Mouse (Mus musculus): ENCODE data around the gene Mfsd12. TPM values are rescaled to one million over a fixed set of nuclear protein-coding genes. Genes with fewer than 3 reads are reported as not detected.

The Mfsd12 gene
- 19.8 and 23.4 TPM in 2 replicates for total RNA-seq (2014; rRNA removed)
- polyA plus RNA-seq (2015; fragmentation: Nextera tagmentation; extraction: Ambion mirVana), result 10.1 TPM in 2 replicates

GRCm38 (mm10) chr10:81356991-81357844, at the start of gene Mfsd12:
Gene Mfsd12, plus strand, starts transcription at chr10:81357491.
- ATAC-seq (peak; percentile 96), DNase-seq (peak; percentile 97)
- Histone ChIP-seq H3K4me3 (ENCODE audit: low read depth, low read length) (peak within 1 kb of the TSS; percentile 80), H3K27me3 (ENCODE audit: insufficient read depth, low read length) (no peaks in the 10 kb centered on the region), H3K9me3 (ENCODE audit: low read length) (no peaks in the 10 kb centered on the region), H3K4me2 (ENCODE audit: low read depth) (peak within 1 kb of the TSS; percentile 95), H3K4me1 (ENCODE audit: insufficient read depth) (peaks cover 8% of the 10 kb centered on the region), H3K27ac (ENCODE audit: low read depth, low read length) (no peak within 1 kb of the TSS), H3K9ac (peak within 1 kb of the TSS; percentile 70), H3K36me3 (ENCODE audit: insufficient read depth) (no peaks in the 10 kb centered on the region)
- 2% methylated on average over 75 of the region's 79 CpGs for WGBS
- no peak for TF ChIP-seq CTCF (IDR thresholded peaks at IDR 0.05; ENCODE audit: low read depth)

GRCm38 (mm10) chr10:81309571-81309970, 47.7 kb upstream of the Mfsd12 start:
- Histone ChIP-seq H3K4me3 (ENCODE audit: low read depth, low read length) (no peak overlapping the region), H3K4me2 (ENCODE audit: low read depth) (no peak overlapping the region), H3K9ac (no peak overlapping the region), H3K9me3 (ENCODE audit: low read length) (no peaks in the 10 kb centered on the region), H3K27me3 (ENCODE audit: insufficient read depth, low read length) (no peaks in the 10 kb centered on the region), H3K4me1 (ENCODE audit: insufficient read depth) (no peaks in the 10 kb centered on the region), H3K36me3 (ENCODE audit: insufficient read depth) (peaks cover 91% of the 10 kb centered on the region), H3K27ac (ENCODE audit: low read depth, low read length) (no peak overlapping the region)
- no peak for TF ChIP-seq CTCF (IDR thresholded peaks at IDR 0.05; ENCODE audit: low read depth)
- WGBS, result 90% methylated on average over 5 of the region's 5 CpGs
- no peak for DNase-seq
- no peak for ATAC-seq

GRCm38 (mm10) chr10:81313581-81313980, 43.7 kb upstream of the Mfsd12 start:
- Histone ChIP-seq H3K4me1 (ENCODE audit: insufficient read depth) (no peaks in the 10 kb centered on the region), H3K4me2 (ENCODE audit: low read depth) (no peak overlapping the region), H3K9me3 (ENCODE audit: low read length) (no peaks in the 10 kb centered on the region), H3K27ac (ENCODE audit: low read depth, low read length) (no peak overlapping the region), H3K27me3 (ENCODE audit: insufficient read depth, low read length) (no peaks in the 10 kb centered on the region), H3K9ac (no peak overlapping the region), H3K36me3 (ENCODE audit: insufficient read depth) (peaks cover 100% of the 10 kb centered on the region), H3K4me3 (ENCODE audit: low read depth, low read length) (no peak overlapping the region)
- 90% methylated on average over 13 of the region's 13 CpGs for WGBS
- ATAC-seq, result no peak
- no peak for TF ChIP-seq CTCF (IDR thresholded peaks at IDR 0.05; ENCODE audit: low read depth)
- DNase-seq, result no peak

- no peak overlapping the region for H3K4me3 ChIP-seq (ENCODE audit: low read depth, low read length)
- H3K4me1 ChIP-seq (ENCODE audit: insufficient read depth), result no peaks in the 10 kb centered on the region
- no peaks in the 10 kb centered on the region for H3K9me3 ChIP-seq (ENCODE audit: low read length)
- 79% methylated on average over 7 of the region's 7 CpGs for WGBS
- peaks cover 97% of the 10 kb centered on the region for H3K36me3 ChIP-seq (ENCODE audit: insufficient read depth)
- DNase-seq, result no peak
- H3K27ac ChIP-seq (ENCODE audit: low read depth, low read length), result no peak overlapping the region
- no peaks in the 10 kb centered on the region for H3K27me3 ChIP-seq (ENCODE audit: insufficient read depth, low read length)
- no peak overlapping the region for H3K4me2 ChIP-seq (ENCODE audit: low read depth)
- TF ChIP-seq CTCF (IDR thresholded peaks at IDR 0.05; ENCODE audit: low read depth), result no peak
- H3K9ac ChIP-seq, result no peak overlapping the region
- no peak for ATAC-seq
Measured at GRCm38 (mm10) chr10:81314201-81314600, 43.1 kb upstream of the Mfsd12 start.

- Histone ChIP-seq H3K27ac (ENCODE audit: low read depth, low read length) (no peak overlapping the region), H3K4me1 (ENCODE audit: insufficient read depth) (no peaks in the 10 kb centered on the region), H3K27me3 (ENCODE audit: insufficient read depth, low read length) (no peaks in the 10 kb centered on the region), H3K4me2 (ENCODE audit: low read depth) (no peak overlapping the region), H3K9me3 (ENCODE audit: low read length) (no peaks in the 10 kb centered on the region), H3K36me3 (ENCODE audit: insufficient read depth) (peaks cover 83% of the 10 kb centered on the region), H3K9ac (no peak overlapping the region), H3K4me3 (ENCODE audit: low read depth, low read length) (no peak overlapping the region)
- WGBS, result 95% methylated on average over 16 of the region's 16 CpGs
- TF ChIP-seq CTCF (IDR thresholded peaks at IDR 0.05; ENCODE audit: low read depth), result no peak
- no peak for ATAC-seq
- no peak for DNase-seq
Measured at GRCm38 (mm10) chr10:81315587-81315986, 41.7 kb upstream of the Mfsd12 start.

GRCm38 (mm10) chr10:81316338-81317060, 40.8 kb upstream of the Mfsd12 start:
- no peaks in the 10 kb centered on the region for H3K9me3 ChIP-seq (ENCODE audit: low read length)
- DNase-seq (peak; percentile 33), ATAC-seq (no peak)
- 47% methylated on average over 16 of the region's 16 CpGs for WGBS
- H3K36me3 ChIP-seq (ENCODE audit: insufficient read depth), result peaks cover 74% of the 10 kb centered on the region
- no peak overlapping the region; the same call in 1 of the 2 replicates for H3K9ac ChIP-seq
- no peak overlapping the region for H3K4me2 ChIP-seq (ENCODE audit: low read depth)
- 0 out of 2 replicates have a peak, but pooled peaks cover under 1% of the 10 kb centered on the region for H3K4me1 ChIP-seq (ENCODE audit: insufficient read depth)
- no peak overlapping the region for H3K4me3 ChIP-seq (ENCODE audit: low read depth, low read length)
- H3K27ac ChIP-seq (ENCODE audit: low read depth, low read length), result no peak overlapping the region
- TF ChIP-seq CTCF (IDR thresholded peaks at IDR 0.05; ENCODE audit: low read depth), result peak; percentile 61
- H3K27me3 ChIP-seq (ENCODE audit: insufficient read depth, low read length), result no peaks in the 10 kb centered on the region

GRCm38 (mm10) chr10:81317273-81317672, 40.0 kb upstream of the Mfsd12 start:
- DNase-seq, result no peak
- no peak overlapping the region for H3K27ac ChIP-seq (ENCODE audit: low read depth, low read length)
- ATAC-seq, result no peak
- H3K9me3 ChIP-seq (ENCODE audit: low read length), result no peaks in the 10 kb centered on the region
- 0 out of 2 replicates have a peak, but pooled peaks cover 5% of the 10 kb centered on the region for H3K4me1 ChIP-seq (ENCODE audit: insufficient read depth)
- no peak overlapping the region for H3K4me3 ChIP-seq (ENCODE audit: low read depth, low read length)
- TF ChIP-seq CTCF (IDR thresholded peaks at IDR 0.05; ENCODE audit: low read depth), result no peak
- no peaks in the 10 kb centered on the region for H3K27me3 ChIP-seq (ENCODE audit: insufficient read depth, low read length)
- no peak overlapping the region for H3K4me2 ChIP-seq (ENCODE audit: low read depth)
- no peak overlapping the region for H3K9ac ChIP-seq
- WGBS, result 15% methylated on average over 19 of the region's 20 CpGs
- peaks cover 67% of the 10 kb centered on the region for H3K36me3 ChIP-seq (ENCODE audit: insufficient read depth)

All from forebrain, postnatal 0 days (tissue).